Mouse (Mus musculus): ENCODE measurements around the gene Zfp385c. TPM values are rescaled to one million over a fixed set of nuclear protein-coding genes. Genes with fewer than 3 reads are reported as not detected.

Zfp385c gene
- total and polyA plus RNA-seq, 3 experiments = 0.12 to 0.15 TPM; not detected in 1

- no peak for TF ChIP-seq UBTF (IDR thresholded peaks at IDR 0.05; ENCODE audit: borderline replicate concordance, insufficient read depth, low read depth, low read length)
- TF ChIP-seq CHD1 (IDR thresholded peaks at IDR 0.05; ENCODE audit: low read depth, low read length) = 0 out of 2 replicates have a peak, but pooled peaks have one; percentile 40
- TF ChIP-seq CHD2 (IDR thresholded peaks at IDR 0.05; ENCODE audit: low read length) = no peak
- TF ChIP-seq NRF1 (IDR thresholded peaks at IDR 0.05; ENCODE audit: insufficient read depth, low read depth, low read length, poor library complexity, severe bottlenecking) = no peak
- no peak for TF ChIP-seq RAD21 (IDR thresholded peaks at IDR 0.05; ENCODE audit: low read depth, low read length)
- TF ChIP-seq ZC3H11A (IDR thresholded peaks at IDR 0.05; ENCODE audit: low read depth, low read length) = no peak
- no peak for TF ChIP-seq E2F4 (IDR thresholded peaks at IDR 0.05; ENCODE audit: borderline replicate concordance, low read depth, low read length)
- TF ChIP-seq GATA1 (IDR thresholded peaks at IDR 0.05; ENCODE audit: low read depth, low read length) = peak; percentile 67; the same call in 1 of the 2 replicates
- TF ChIP-seq EP300 (IDR thresholded peaks at IDR 0.05; ENCODE audit: low read depth in 1 of 2, low read length in 2 of 2) = peak; percentile 79
- no peak for TF ChIP-seq USF1 (IDR thresholded peaks at IDR 0.05; ENCODE audit: low read depth, low read length)
Observed at GRCm38 (mm10) chr11:100724919-100725512, 32.8 kb upstream of the Zfp385c start (continued).

DNA sequence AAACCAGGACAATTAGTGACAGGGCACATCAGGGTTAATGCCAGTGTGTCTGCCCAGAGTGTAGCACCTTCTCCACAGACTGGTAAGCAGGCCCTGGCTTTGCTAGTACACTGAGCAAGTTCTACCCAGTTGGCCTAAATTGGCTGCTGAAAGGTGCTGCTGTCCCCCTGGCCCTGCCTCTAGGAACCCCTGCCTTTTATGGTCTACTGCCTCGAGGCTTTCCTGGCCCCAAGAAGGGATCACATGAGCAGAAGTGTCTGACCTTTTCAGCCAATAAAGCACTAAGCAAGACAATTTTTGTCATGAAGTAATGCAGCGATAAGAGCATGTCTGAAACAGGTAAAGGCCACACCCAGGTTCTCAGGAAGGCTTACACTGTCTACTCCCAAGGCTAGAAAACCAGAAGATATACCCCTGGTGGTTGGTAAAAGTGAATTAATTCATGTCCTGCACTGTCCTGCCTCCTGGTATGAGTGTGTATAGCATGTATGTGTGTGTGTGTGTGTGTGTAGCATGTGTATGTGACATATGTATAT lies 30.3 kb upstream of the Zfp385c start:
- peaks cover 18 to 62% of the 10 kb centered on the region in 2 experiments for H3K36me3 ChIP-seq (ENCODE audit: control insufficient read depth in 1 of 2, insufficient read depth in 2 of 2, low read length in 2 of 2)
- peaks cover 42 to 55% of the 10 kb centered on the region in 2 experiments for H3K4me1 ChIP-seq (ENCODE audit: control insufficient read depth in 1 of 2, insufficient read depth in 2 of 2, low read length in 2 of 2)
- H3K9ac ChIP-seq (ENCODE audit: control insufficient read depth, low read depth, low read length, poor library complexity, severe bottlenecking) = peak overlapping the region; percentile 32

GRCm38 (mm10) chr11:100721776-100722492 lies 29.7 kb upstream of the Zfp385c start:
- H3K79me2 ChIP-seq (ENCODE audit: control insufficient read depth, insufficient read depth, low read length, poor library complexity) = peaks cover 52% of the 10 kb centered on the region
- peak; percentile 98 for DNase-seq (ENCODE audit: low read depth, low spot score)
- no peaks in the 10 kb centered on the region for H3K27me3 ChIP-seq (ENCODE audit: control insufficient read depth in 1 of 2, insufficient read depth in 2 of 2, low read length in 2 of 2)
- H3K9me3 ChIP-seq (replicated peaks; ENCODE audit: insufficient read depth, low read length) = no peaks in the 10 kb centered on the region
- peak overlapping the region; percentile 32 for H3K9ac ChIP-seq (ENCODE audit: control insufficient read depth, low read depth, low read length, poor library complexity, severe bottlenecking)
- peak overlapping the region; percentile 87 for H3K27ac ChIP-seq (ENCODE audit: control insufficient read depth, low read depth, low read length)
- H3K36me3 ChIP-seq (ENCODE audit: control insufficient read depth in 1 of 2, insufficient read depth in 2 of 2, low read length in 2 of 2) = peaks cover 19 to 58% of the 10 kb centered on the region in 2 experiments
- H3K4me3 ChIP-seq (ENCODE audit: control insufficient read depth in 1 of 2, insufficient read depth in 1 of 2, low read depth in 2 of 2, low read length in 2 of 2) = peak overlapping the region; percentile 6 to 18; a peak in 3 of 4 replicates
- peaks cover 42 to 51% of the 10 kb centered on the region in 2 experiments for H3K4me1 ChIP-seq (ENCODE audit: control insufficient read depth in 1 of 2, insufficient read depth in 2 of 2, low read length in 2 of 2)
- TF ChIP-seq NELFE (IDR thresholded peaks at IDR 0.05; ENCODE audit: low read depth, low read length) (peak; percentile 32; the same call in 1 of the 2 replicates), RCOR1 (IDR thresholded peaks at IDR 0.05; ENCODE audit: low read depth, low read length) (peak; percentile 77), GATA1 (IDR thresholded peaks at IDR 0.05; ENCODE audit: low read depth, low read length) (peak; percentile 87), UBTF (IDR thresholded peaks at IDR 0.05; ENCODE audit: borderline replicate concordance, insufficient read depth, low read depth, low read length) (peak; percentile 95; the same call in 1 of the 2 replicates), SMC3 (IDR thresholded peaks at IDR 0.05; ENCODE audit: low read depth, low read length) (peak; percentile 15; the same call in 1 of the 2 replicates), POLR2AphosphoS2 (IDR thresholded peaks at IDR 0.05; ENCODE audit: low read length) (no peak; the same call in 1 of the 2 replicates), TCF12 (IDR thresholded peaks at IDR 0.05; ENCODE audit: low read depth, low read length) (peak; percentile 84), BHLHE40 (IDR thresholded peaks at IDR 0.05; ENCODE audit: borderline replicate concordance, low read depth, low read length) (peak; percentile 54; the same call in 1 of the 2 replicates), ZC3H11A (IDR thresholded peaks at IDR 0.05; ENCODE audit: low read depth, low read length) (peak; percentile 9; the same call in 1 of the 2 replicates), TBP (IDR thresholded peaks at IDR 0.05; ENCODE audit: low read depth, low read length) (peak; percentile 90), ELF1 (IDR thresholded peaks at IDR 0.05; ENCODE audit: low read depth, low read length) (peak; percentile 59), MAZ (IDR thresholded peaks at IDR 0.05; ENCODE audit: low read depth, low read length) (peak; percentile 76), MYC (IDR thresholded peaks at IDR 0.05; ENCODE audit: low read depth, low read length) (peak; percentile 79), KAT2A (conservative IDR thresholded peaks at IDR 0.05; ENCODE audit: low read depth, low read length) (peak; percentile 27; the same call in 1 of the 2 replicates), SIN3A (IDR thresholded peaks at IDR 0.05; ENCODE audit: low read length) (peak; percentile 92), CTCF (IDR thresholded peaks at IDR 0.05 in 2 of 3, conservative IDR thresholded peaks at IDR 0.05 in 1 of 3; ENCODE audit: control insufficient read depth in 1 of 3, insufficient read depth in 1 of 3, low read depth in 2 of 3, low read length in 3 of 3, poor library complexity in 1 of 3, severe bottlenecking in 1 of 3) (no peak), HCFC1 (IDR thresholded peaks at IDR 0.05; ENCODE audit: low read depth, low read length) (peak; percentile 66; the same call in 1 of the 2 replicates), NRF1 (IDR thresholded peaks at IDR 0.05; ENCODE audit: insufficient read depth, low read depth, low read length, poor library complexity, severe bottlenecking) (0 out of 2 replicates have a peak, but pooled peaks have one; percentile 26)

More for the DNA sequence above, 30.3 kb upstream of the Zfp385c start:
- no peak overlapping the region for H3K4me3 ChIP-seq (ENCODE audit: control insufficient read depth in 1 of 2, insufficient read depth in 1 of 2, low read depth in 2 of 2, low read length in 2 of 2)
- H3K79me2 ChIP-seq (ENCODE audit: control insufficient read depth, insufficient read depth, low read length, poor library complexity) = peaks cover 57% of the 10 kb centered on the region
- no peaks in the 10 kb centered on the region for H3K27me3 ChIP-seq (ENCODE audit: control insufficient read depth in 1 of 2, insufficient read depth in 2 of 2, low read length in 2 of 2)
- H3K9me3 ChIP-seq (replicated peaks; ENCODE audit: insufficient read depth, low read length) = no peaks in the 10 kb centered on the region
- DNase-seq (ENCODE audit: low read depth, low spot score) = no peak
- H3K27ac ChIP-seq (ENCODE audit: control insufficient read depth, low read depth, low read length) = peak overlapping the region; percentile 87
- TF ChIP-seq USF1 (IDR thresholded peaks at IDR 0.05; ENCODE audit: low read depth, low read length) (0 out of 2 replicates have a peak, but pooled peaks have one; percentile 23), CHD1 (IDR thresholded peaks at IDR 0.05; ENCODE audit: low read depth, low read length) (no peak)

Measured in MEL (cell line).